Mouse (Mus musculus): ENCODE results near the gene Trp53i13.
"Not testable (repeated sequence)": the region's sequence is repeated elsewhere in the genome, so short reads cannot be mapped to it uniquely, and the experiment has no call there.

Trp53i13 gene

DNA sequence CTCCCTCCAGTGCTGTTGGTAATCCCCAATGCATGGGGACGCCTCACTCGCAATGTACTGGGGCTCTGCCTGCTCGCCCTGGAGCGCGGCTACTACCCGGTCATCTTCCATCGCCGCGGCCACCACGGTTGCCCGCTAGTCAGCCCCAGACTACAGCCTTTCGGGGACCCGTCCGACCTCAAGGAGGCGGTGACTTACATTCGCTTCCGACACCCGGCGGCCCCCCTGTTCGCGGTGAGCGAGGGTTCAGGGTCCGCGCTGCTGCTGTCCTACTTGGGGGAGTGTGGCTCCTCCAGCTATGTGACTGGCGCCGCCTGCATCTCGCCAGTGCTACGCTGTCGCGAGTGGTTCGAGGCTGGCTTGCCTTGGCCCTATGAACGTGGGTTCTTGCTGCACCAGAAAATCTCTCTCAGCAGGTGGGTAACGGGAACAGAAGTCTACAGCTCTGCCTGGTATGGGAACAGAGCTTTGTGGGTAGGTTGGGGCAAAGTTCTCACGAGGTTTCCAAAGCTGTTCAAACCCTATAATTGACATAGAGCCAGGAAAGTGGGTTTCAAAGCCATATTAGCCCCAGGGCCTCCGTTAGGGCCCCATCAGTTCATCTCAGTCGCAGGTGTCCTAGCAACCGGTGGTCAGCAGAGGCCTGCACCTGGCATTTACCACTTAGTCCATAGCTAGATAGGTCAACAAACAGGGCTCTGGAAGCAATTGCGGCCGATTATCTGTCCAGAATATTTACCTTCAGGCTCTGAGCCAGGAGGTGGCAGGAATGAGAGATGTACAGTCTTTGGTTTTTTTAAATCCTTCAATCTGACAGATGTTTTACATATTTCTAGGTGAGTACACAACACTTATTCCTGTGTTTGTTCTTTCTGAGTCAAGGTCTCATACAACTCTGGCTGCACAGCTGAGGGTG is at the start of gene Trp53i13:
Trp53i13 (minus strand) TSS at position 344 of the 916 bp plus-strand sequence.
- DNase-seq (ENCODE audit: low spot score): no peak

GRCm38 (mm10) chr11:77545261-77545660 is 29.5 kb upstream of the Trp53i13 start:
- DNase-seq (ENCODE audit: low spot score): no peak

GRCm38 (mm10) chr11:77532202-77532846 is 16.5 kb upstream of the Trp53i13 start:
- no peak for DNase-seq (ENCODE audit: low spot score)

DNA sequence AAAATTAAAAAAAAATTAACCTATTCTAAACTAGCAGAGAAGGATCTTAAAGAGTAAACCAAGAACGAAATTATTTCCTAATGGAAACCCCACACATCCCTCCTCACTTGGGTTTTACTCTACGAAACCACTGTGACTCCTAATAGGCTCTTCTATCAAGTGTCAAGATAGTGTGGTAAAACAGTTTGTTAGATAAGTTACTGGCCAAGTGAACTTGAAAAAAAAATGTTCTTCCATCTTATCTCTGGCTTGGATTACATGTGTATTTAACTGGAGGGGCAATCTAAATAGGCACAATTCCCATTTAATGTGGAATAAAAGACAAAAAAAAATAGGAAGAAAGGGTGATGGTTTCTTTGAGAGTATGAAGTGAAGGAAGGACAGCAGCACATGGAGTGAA is 15.1 kb upstream of the Trp53i13 start:
- DNase-seq (ENCODE audit: low spot score): no peak

- no peak for DNase-seq (ENCODE audit: low spot score)
These were observed 13.9 kb upstream of the Trp53i13 start for GRCm38 (mm10) chr11:77529644-77530043.

GRCm38 (mm10) chr11:77528420-77528819 is 12.6 kb upstream of the Trp53i13 start:
- not testable (repeated sequence) for DNase-seq (ENCODE audit: low spot score)

DNA sequence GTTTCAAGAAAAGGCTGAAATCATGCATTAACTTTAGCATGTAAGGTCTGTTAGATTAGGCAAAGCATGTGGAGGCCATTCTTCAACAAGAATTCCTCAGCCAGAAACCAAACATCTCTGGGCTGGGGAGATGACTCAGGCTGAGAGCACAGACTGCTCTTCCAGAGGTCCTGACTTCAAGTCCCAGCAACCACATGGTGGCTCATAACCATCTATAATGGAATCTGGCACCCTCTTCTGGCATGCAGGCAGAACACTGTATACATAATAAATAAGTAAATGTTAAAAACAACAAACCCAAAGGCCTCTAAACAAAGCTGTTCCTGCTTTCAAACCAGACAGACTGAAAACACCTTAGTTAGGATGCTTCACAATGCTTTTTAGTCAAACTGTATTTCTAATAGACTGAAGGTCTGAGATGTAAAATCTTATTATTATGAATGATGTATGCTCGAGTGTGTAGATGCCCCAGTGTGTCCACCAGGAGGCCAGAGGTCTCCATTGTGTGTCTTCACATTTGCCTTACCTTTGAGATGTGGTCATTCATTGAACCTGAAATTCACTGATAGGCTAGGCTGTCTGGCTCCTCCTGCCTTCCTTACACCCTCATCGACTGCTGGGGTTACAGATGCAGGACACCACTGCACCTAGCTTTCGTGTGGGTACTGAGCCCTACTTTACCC is 10.2 kb upstream of the Trp53i13 start:
- DNase-seq (ENCODE audit: low spot score): no peak

- peak; percentile 68 for DNase-seq (ENCODE audit: low spot score)
These were observed 5.1 kb upstream of the Trp53i13 start for GRCm38 (mm10) chr11:77520601-77521529.

- DNase-seq (ENCODE audit: low spot score): no peak
These were observed 3.3 kb upstream of the Trp53i13 start, which contains the start of gene Gm10392 for GRCm38 (mm10) chr11:77519043-77519442. Gene Gm10392 (minus strand): TSS chr11:77519198.

DNA sequence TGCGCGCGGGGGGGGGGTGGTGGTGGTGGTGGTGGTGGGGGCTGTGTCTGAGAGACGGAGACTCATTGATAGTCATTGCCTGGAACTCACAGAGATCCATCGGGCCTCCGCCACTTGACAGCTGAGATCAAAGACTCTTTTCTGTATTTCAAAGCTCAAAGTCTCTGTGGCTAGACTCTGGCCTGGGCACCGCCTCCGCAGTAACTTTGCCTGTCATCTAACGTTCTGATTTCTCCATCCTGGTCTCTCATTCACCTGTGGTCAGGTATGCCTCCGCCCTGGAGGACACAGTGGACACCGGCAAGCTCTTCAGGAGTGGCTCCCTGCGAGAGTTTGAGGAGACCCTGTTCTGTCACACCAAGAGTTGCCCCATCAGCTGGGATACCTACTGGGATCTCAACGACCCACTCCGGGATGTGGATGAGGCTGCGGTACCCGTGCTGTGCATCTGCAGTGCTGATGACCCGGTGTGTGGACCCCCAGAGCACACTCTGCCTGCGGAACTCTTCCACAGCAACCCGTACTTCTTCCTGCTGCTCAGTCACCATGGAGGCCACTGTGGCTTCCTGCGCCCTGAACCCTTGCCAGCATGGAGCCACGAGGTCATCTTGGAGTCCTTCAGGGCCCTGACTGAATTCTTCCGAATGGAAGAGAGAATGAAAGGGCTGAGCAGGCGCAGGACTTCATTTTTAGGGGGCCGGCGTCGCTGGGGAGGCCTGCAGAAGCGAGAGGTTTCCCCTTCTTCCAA is 2.4 kb upstream of the Trp53i13 start:
- no peak for DNase-seq (ENCODE audit: low spot score)

DNA sequence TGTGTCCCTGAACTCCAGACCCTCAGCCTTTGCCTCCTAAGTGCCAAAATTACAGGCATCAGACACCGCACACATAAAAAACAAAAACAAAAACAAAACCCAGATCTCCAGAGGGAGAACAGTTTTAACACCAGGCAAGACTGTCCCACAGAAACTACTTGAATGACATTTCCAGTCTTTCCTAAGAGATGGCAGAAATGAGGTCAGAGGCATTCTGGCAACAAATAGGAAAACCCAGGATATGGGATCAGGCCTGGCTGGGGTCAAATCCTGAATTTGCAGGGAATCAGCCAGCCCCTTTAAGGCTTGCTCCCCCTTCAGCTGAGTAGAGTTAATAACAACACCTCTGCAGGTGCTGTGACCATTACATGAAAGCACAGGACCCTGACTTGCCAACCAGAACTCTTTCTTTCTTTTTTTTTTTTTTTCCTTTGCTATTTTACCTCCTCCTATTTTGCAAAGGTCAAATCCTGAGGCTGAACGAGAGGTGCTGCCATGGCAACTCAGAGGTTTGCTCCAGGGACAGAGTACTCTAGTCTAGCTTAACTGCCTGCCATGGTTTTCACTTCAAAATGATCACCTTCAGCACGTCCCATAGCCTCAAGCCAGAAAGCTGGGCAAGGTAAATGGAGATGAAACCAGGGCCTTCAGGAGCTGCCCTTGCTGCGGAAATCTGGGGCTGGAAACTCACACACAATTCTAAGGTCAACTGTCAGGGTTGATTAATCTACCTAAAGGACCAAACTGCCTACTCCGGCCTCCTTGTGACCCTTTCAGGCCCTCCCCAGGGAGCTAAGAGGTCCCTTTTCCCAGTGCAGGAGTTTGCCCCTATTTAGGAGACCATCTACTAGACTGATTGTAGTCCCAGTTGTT is 1.0 kb upstream of the Trp53i13 start:
- no peak for DNase-seq (ENCODE audit: low spot score)

DNA sequence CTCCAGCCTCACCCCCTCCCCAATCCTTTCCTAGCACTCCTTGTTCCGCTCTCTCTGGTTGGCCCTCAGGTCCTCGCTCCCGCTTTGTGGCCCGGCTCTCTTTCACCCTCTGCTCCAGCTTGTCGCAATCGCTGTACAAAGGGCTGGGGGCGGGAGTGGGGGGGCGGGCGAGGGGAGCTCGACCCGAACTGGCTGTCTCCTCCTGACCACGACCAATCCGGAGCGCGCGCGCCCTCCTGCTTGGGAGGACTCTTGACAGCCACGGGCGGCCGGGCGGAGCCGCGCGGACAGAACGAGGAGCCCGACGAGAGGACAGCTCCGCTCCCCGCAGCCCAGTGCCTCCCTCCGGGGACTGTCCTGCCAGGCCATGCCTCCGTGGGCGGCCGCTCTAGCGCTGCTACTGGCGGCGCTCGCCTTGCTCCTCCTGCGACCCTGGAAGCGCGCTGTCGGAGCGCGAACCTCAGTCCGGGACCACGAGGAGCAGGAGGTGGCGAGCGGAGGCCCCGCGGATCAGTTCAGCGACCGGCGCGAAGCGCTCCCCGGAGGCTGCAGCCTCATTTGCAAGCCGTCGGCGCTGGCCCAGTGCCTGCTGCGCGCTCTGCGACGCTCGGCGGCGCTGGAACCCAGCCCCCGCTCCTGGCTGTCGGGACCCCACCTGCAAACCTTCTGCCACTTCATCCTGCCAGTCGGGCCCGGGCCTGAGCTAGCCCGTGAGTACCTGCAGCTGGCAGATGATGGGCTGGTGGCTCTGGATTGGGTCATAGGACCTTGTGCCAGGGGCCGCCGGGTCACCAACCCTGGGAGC is 746 bp downstream of the Trp53i13 start, which contains the start of gene Abhd15:
Abhd15 (plus strand) TSS at position 290 of the 805 bp plus-strand sequence.
- DNase-seq (ENCODE audit: low spot score): peak; percentile 75

- DNase-seq (ENCODE audit: low spot score): no peak
These were observed 1.4 kb downstream of the Trp53i13 start for GRCm38 (mm10) chr11:77514281-77514831.

DNA sequence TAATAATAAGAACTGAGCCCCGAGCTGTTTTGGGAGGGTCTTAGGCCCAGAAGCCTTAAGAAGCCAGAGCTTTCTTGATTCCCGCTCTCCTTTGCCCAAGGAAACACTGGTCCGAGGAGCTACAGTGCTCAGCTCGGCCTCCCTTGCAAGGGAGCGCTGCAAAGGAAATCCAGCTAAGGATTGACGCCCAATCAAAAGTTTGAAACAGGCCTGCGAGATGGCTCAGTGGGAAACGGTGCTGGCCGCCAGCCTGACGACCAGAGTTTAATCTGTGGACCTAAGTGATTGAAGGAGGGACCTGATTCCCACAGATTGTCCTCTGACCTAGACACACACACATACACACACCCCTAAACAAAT is 2.0 kb downstream of the Trp53i13 start:
- DNase-seq (ENCODE audit: low spot score): no peak

DNA sequence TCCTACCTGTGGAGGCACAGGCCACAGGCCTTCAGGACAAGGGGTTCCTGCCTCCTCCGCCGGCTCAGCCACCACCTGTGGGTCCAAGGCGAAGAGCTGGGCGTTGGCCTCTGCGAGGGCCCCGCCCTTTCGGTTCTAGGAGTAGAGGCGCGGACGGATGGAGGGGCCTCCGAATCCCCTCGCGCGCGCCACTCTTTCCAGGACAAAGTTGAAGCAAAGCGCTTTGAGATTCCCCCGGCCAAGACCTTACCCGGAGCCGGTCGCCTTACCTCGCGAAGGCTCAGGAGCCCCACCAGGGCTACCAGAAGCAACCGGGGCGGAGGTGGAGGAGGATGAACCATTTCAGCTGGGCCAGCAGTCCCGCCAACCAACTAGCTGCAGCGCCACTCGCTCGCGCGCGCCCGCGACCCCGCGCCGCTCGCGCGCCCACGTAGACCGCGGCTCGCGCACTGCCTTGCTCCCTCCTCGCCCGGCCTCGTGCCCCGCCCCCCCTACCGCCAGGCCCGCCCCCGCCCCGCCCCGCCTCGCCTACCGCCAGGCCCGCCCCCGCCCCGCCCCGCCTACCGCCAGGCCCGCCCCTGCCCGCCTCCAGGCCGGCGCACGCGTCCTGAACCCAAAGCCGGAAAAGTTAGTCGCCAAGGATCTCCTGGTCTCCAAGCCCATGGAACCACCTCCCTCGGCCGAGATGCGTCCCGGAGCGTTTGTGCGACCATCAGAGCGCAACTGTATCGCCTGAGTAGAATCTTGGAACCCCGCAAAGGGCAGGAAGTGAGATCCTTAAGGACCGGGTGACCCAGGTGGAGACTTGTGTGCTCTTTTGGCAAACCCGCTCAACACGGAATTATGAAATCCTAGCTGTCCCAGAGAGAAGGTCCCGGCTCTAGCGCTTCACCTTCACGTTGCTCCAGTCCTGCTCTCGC is 2.6 kb downstream of the Trp53i13 start:
- DNase-seq (ENCODE audit: low spot score): peak; percentile 78

DNA sequence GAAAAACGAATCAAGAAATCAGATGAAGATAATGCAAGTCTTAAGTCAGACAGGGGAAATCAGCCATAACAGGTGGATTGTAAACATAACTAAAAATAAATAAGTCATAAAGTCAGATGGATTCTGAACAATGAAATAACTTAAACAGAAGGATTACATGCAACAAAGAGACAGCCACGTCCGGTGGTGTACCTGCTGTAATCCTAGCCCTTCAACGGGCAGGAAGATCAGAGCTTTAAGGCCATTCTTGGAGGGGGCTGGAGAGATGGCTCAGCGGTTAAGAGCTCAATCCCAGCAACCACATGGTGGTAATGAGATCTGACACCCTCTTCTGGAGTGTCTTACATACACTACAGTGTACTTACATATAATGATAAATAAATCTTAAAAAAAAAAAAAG is 4.4 kb downstream of the Trp53i13 start:
- no peak for DNase-seq (ENCODE audit: low spot score)
